9 mouse cellular contexts compared by ENCODE assay signal in genomic region chr4:103178635-103179318, GRCm38 (mm10). TPM values are rescaled to one million over a fixed set of nuclear protein-coding genes. Genes with fewer than 3 reads are reported as not detected.
DNase-seq lines count a peak whose midpoint lies in the region; ATAC-seq and TF ChIP-seq lines count a peak whose summit lies in the region.
"Had no signal": no experiment of that assay in that cellular context is flagged by ENCODE, and none has a peak within 500 bp of the region (broad histone marks: within the 10 kb centered on the region; RNA-seq: fewer than 3 reads in every experiment).

No protein-coding gene starts in this region.

- H3K27me3 ChIP-seq in cerebellum, adult 2 months (ENCODE audit: control insufficient read depth, insufficient read depth, low read length) = no peaks in the 10 kb centered on the region
- H3K27me3 ChIP-seq in intestine, embryonic 16.5 days (replicated peaks; ENCODE audit: control insufficient read depth, insufficient read depth, low read length) = no peaks in the 10 kb centered on the region
- H3K27me3 ChIP-seq in limb, embryonic 14.5 days (ENCODE audit: control insufficient read depth, insufficient read depth, low read length) = no peaks in the 10 kb centered on the region
- H3K27me3 ChIP-seq in midbrain, embryonic 10.5 days (ENCODE audit: low read depth, poor library complexity, severe bottlenecking) = no peaks in the 10 kb centered on the region
- H3K27me3 ChIP-seq: liver, embryonic 15.5 days had no signal

- 0 out of 2 replicates have a peak, but pooled peaks have one; percentile 43 for ATAC-seq in intestine, embryonic 16.5 days
- ATAC-seq in limb, embryonic 14.5 days (ENCODE audit: low FRiP score, low read depth) = 0 out of 2 replicates have a peak, but pooled peaks have one; percentile 26
- no peak for ATAC-seq in erythroblast, adult 5-6 weeks (replicated peaks; ENCODE audit: low FRiP score, poor library complexity, severe bottlenecking)
- no peak for ATAC-seq in erythroid progenitor cell, adult 5-6 weeks (replicated peaks; ENCODE audit: low FRiP score, poor library complexity, severe bottlenecking)

- no peak for TF ChIP-seq POLR2A in cerebellum, adult 2 months (IDR thresholded peaks at IDR 0.05; ENCODE audit: borderline replicate concordance, insufficient read depth, low read length)
- no peak for TF ChIP-seq POLR2A in limb, embryonic 14.5 days (IDR thresholded peaks at IDR 0.05; ENCODE audit: borderline replicate concordance, extremely low read depth, insufficient read depth, insufficient read length)

- H3K36me3 ChIP-seq in intestine, embryonic 16.5 days (ENCODE audit: control insufficient read depth, insufficient read depth, low read length) = no peaks in the 10 kb centered on the region
- H3K36me3 ChIP-seq in limb, embryonic 14.5 days (ENCODE audit: control insufficient read depth, insufficient read depth, low read length) = peaks cover 55% of the 10 kb centered on the region
- peaks cover 72% of the 10 kb centered on the region for H3K36me3 ChIP-seq in midbrain, embryonic 10.5 days

- 0 out of 2 replicates have a peak overlapping the region, but pooled peaks have one; percentile 5 for H3K27ac ChIP-seq in cerebellum, adult 2 months (ENCODE audit: insufficient read depth, low read length)
- peak overlapping the region; percentile 49 for H3K27ac ChIP-seq in intestine, embryonic 16.5 days (ENCODE audit: low read length)
- H3K27ac ChIP-seq in limb, embryonic 14.5 days (replicated peaks; ENCODE audit: low read depth, low read length) = peak overlapping the region; percentile 33; the same call in 1 of the 2 replicates
- no peak overlapping the region for H3K27ac ChIP-seq in midbrain, embryonic 10.5 days (replicated peaks)
- H3K27ac ChIP-seq: liver, embryonic 15.5 days had no signal

- H3K4me2 ChIP-seq in intestine, embryonic 16.5 days (ENCODE audit: low read depth, low read length) = no peak overlapping the region
- H3K4me2 ChIP-seq in limb, embryonic 14.5 days (replicated peaks; ENCODE audit: low read depth, low read length, severe bottlenecking) = no peak overlapping the region
- H3K4me2 ChIP-seq: liver, embryonic 15.5 days had no signal

- H3K4me3 ChIP-seq in cerebellum, adult 2 months (replicated peaks; ENCODE audit: insufficient read depth, low read depth, low read length) = no peak overlapping the region
- H3K4me3 ChIP-seq in intestine, embryonic 16.5 days (ENCODE audit: low read length) = no peak overlapping the region
- H3K4me3 ChIP-seq in limb, embryonic 14.5 days (replicated peaks; ENCODE audit: low read length) = no peak overlapping the region
- no peak overlapping the region for H3K4me3 ChIP-seq in midbrain, embryonic 10.5 days
- H3K4me3 ChIP-seq: liver, embryonic 15.5 days had no signal

- peaks cover 5% of the 10 kb centered on the region; the same call in 1 of the 2 replicates for H3K4me1 ChIP-seq in cerebellum, adult 2 months (ENCODE audit: control insufficient read depth, insufficient read depth, low read length)
- H3K4me1 ChIP-seq in intestine, embryonic 16.5 days (ENCODE audit: control insufficient read depth, insufficient read depth, low read length) = peaks cover 29% of the 10 kb centered on the region
- H3K4me1 ChIP-seq in limb, embryonic 14.5 days (ENCODE audit: control insufficient read depth, insufficient read depth, low read length) = no peaks in the 10 kb centered on the region
- H3K4me1 ChIP-seq in midbrain, embryonic 10.5 days = no peaks in the 10 kb centered on the region
- H3K4me1 ChIP-seq: liver, embryonic 15.5 days had no signal

- DNase-seq in cerebellum, adult 2 months = peak; percentile 35 to 72
- no peak for DNase-seq in cerebellum, postnatal 4 days (ENCODE audit: low spot score in 2 of 2)
- peak; percentile 45 for DNase-seq in fibroblast of lung, adult 2 months (ENCODE audit: low read depth)
- DNase-seq in limb, embryonic 14.5 days (ENCODE audit: low spot score) = peak; percentile 44
- DNase-seq in midbrain, embryonic 10.5 days (ENCODE audit: low spot score) = no peak

- H3K9me3 ChIP-seq in intestine, embryonic 16.5 days (ENCODE audit: control insufficient read depth, low read length) = no peaks in the 10 kb centered on the region
- H3K9me3 ChIP-seq in limb, embryonic 14.5 days (ENCODE audit: control insufficient read depth, low read length) = no peaks in the 10 kb centered on the region
- H3K9me3 ChIP-seq in midbrain, embryonic 10.5 days (replicated peaks) = no peaks in the 10 kb centered on the region
- H3K9me3 ChIP-seq: liver, embryonic 15.5 days had no signal

- 55% methylated on average over 7 of the region's 7 CpGs for whole genome bisulfite sequencing in cerebellum, adult 2 months
- WGBS in intestine, embryonic 16.5 days = 64% methylated on average over 7 of the region's 7 CpGs
- WGBS in limb, embryonic 14.5 days = 68% methylated on average over 7 of the region's 7 CpGs
- whole genome bisulfite sequencing in midbrain, embryonic 10.5 days = 92% methylated on average over 7 of the region's 7 CpGs

- H3K9ac ChIP-seq in intestine, embryonic 16.5 days (ENCODE audit: low read depth, low read length) = no peak overlapping the region
- no peak overlapping the region for H3K9ac ChIP-seq in limb, embryonic 14.5 days (ENCODE audit: low read depth, low read length, severe bottlenecking)
- H3K9ac ChIP-seq: liver, embryonic 15.5 days had no signal

- TF ChIP-seq CTCF in cerebellum, adult 2 months (IDR thresholded peaks at IDR 0.05; ENCODE audit: borderline replicate concordance, insufficient read depth, low read depth, low read length) = no peak

RNA-seq across cellular contexts. Expression of gene Slc35d1, which starts 36.2 kb away (rescaled TPM):
- polyA plus RNA-seq in cerebellum, adult 2 months (2012; rRNA removed) = 8.7 and 9.4 TPM in 2 replicates
- 5.4 and 5.6 TPM in 2 replicates for polyA plus RNA-seq in intestine, embryonic 16.5 days (2015; fragmentation: Nextera tagmentation; extraction: Ambion mirVana)
- 18.0 and 23.7 TPM in 2 replicates for polyA plus RNA-seq in limb, embryonic 14.5 days (2012; rRNA removed)
- 12.2 and 14.4 TPM in 2 replicates for polyA plus RNA-seq in limb, embryonic 14.5 days (2014; fragmentation: Nextera tagmentation; extraction: Ambion mirVana)
- total RNA-seq in erythroblast, adult 5-6 weeks (2015; ENCODE audit: low replicate concordance) = 7.5 and 12.1 TPM in 2 replicates
- 5.0 and 6.0 TPM in 2 replicates for total RNA-seq in erythroblast, adult 5-6 weeks (2017; ENCODE audit: low replicate concordance)
- 8.3 and 8.8 TPM in 2 replicates for polyA plus RNA-seq in midbrain, embryonic 10.5 days (2016; fragmentation: Nextera tagmentation; extraction: Ambion mirVana)
- 21.6 and 37.3 TPM in 2 replicates for total RNA-seq in erythroid progenitor cell, adult 5-6 weeks (2015; ENCODE audit: low replicate concordance)
- 5.9 and 8.7 TPM in 2 replicates for total RNA-seq in erythroid progenitor cell, adult 5-6 weeks (2017; ENCODE audit: low replicate concordance)

Comparison
In these comparisons a context has a peak if more than half of its experiments do, and no peak if none do; other contexts are left out.
1. DNase-seq: peak in cerebellum, adult 2 months (2 of 2), fibroblast of lung, adult 2 months (single experiment) and limb, embryonic 14.5 days (single experiment); none in cerebellum, postnatal 4 days (0 of 2) and midbrain, embryonic 10.5 days (single experiment).
2. ATAC-seq: peak in intestine, embryonic 16.5 days (single experiment) and limb, embryonic 14.5 days (single experiment); none in erythroblast, adult 5-6 weeks (single experiment) and erythroid progenitor cell, adult 5-6 weeks (single experiment).